ENCODE assay signal across 8 mouse cellular contexts in genomic region chr17:66235096-66235805, GRCm38 (mm10).
DNase-seq lines count a peak whose midpoint lies in the region; ATAC-seq and TF ChIP-seq lines count a peak whose summit lies in the region.

No protein-coding gene starts in this region.

- TF ChIP-seq POLR2A in bone marrow, adult 2 months (IDR thresholded peaks at IDR 0.05; ENCODE audit: borderline replicate concordance, control insufficient read depth, low read depth, low read length) = no peak

- ATAC-seq in embryonic facial prominence, embryonic 15.5 days (ENCODE audit: insufficient number of reproducible peaks, low FRiP score, low TSS enrichment, low read depth) = peak; percentile 40; the same call in 1 of the 2 replicates
- ATAC-seq in kidney, embryonic 15.5 days (replicated peaks; ENCODE audit: low FRiP score) = peak; percentile 65
- ATAC-seq in limb, embryonic 15.5 days (ENCODE audit: insufficient number of reproducible peaks, low FRiP score, low TSS enrichment, low read depth) = 0 out of 2 replicates have a peak, but pooled peaks have one; percentile 70

- peak overlapping the region; percentile 36; the same call in 1 of the 2 replicates for H3K4me2 ChIP-seq in embryonic facial prominence, embryonic 15.5 days (replicated peaks)
- H3K4me2 ChIP-seq in kidney, embryonic 15.5 days = peak overlapping the region; percentile 43
- H3K4me2 ChIP-seq in limb, embryonic 15.5 days = peak overlapping the region; percentile 33

- no peaks in the 10 kb centered on the region for H3K4me1 ChIP-seq in bone marrow, adult 2 months (ENCODE audit: control insufficient read depth, insufficient read depth, low read length)
- peaks cover 6% of the 10 kb centered on the region; the same call in 1 of the 2 replicates for H3K4me1 ChIP-seq in embryonic facial prominence, embryonic 15.5 days
- H3K4me1 ChIP-seq in heart, embryonic 10.5 days = peaks cover 11% of the 10 kb centered on the region; the same call in 1 of the 2 replicates
- H3K4me1 ChIP-seq in kidney, embryonic 15.5 days = peaks cover 10% of the 10 kb centered on the region; the same call in 1 of the 2 replicates
- H3K4me1 ChIP-seq in limb, embryonic 15.5 days = peaks cover 19% of the 10 kb centered on the region

- 10% methylated on average over 19 of the region's 19 CpGs for WGBS in bone marrow, adult 2 months
- WGBS in embryonic facial prominence, embryonic 15.5 days = 4% methylated on average over 19 of the region's 19 CpGs
- WGBS in heart, embryonic 10.5 days = 8% methylated on average over 19 of the region's 19 CpGs
- 6% methylated on average over 19 of the region's 19 CpGs for WGBS in kidney, embryonic 15.5 days
- 4% methylated on average over 19 of the region's 19 CpGs for WGBS in limb, embryonic 15.5 days

- H3K36me3 ChIP-seq in embryonic facial prominence, embryonic 15.5 days = no peaks in the 10 kb centered on the region
- no peaks in the 10 kb centered on the region for H3K36me3 ChIP-seq in heart, embryonic 10.5 days
- no peaks in the 10 kb centered on the region for H3K36me3 ChIP-seq in kidney, embryonic 15.5 days
- no peaks in the 10 kb centered on the region for H3K36me3 ChIP-seq in limb, embryonic 15.5 days
- no peaks in the 10 kb centered on the region for H3K36me3 ChIP-seq in splenic B cell, adult 2 months (ENCODE audit: control insufficient read depth, insufficient read depth, low read length, poor library complexity, severe bottlenecking)

- 0 out of 2 replicates have a peak, but pooled peaks cover 4% of the 10 kb centered on the region for H3K27me3 ChIP-seq in embryonic facial prominence, embryonic 15.5 days
- peaks cover 21% of the 10 kb centered on the region for H3K27me3 ChIP-seq in heart, embryonic 10.5 days (ENCODE audit: insufficient read depth, poor library complexity, severe bottlenecking)
- no peaks in the 10 kb centered on the region; the same call in 1 of the 2 replicates for H3K27me3 ChIP-seq in kidney, embryonic 15.5 days
- H3K27me3 ChIP-seq in limb, embryonic 15.5 days = peaks cover 6% of the 10 kb centered on the region; the same call in 1 of the 2 replicates
- H3K27me3 ChIP-seq in splenic B cell, adult 2 months (ENCODE audit: control insufficient read depth, insufficient read depth, low read length, poor library complexity, severe bottlenecking) = no peaks in the 10 kb centered on the region

- H3K9ac ChIP-seq in embryonic facial prominence, embryonic 15.5 days = no peak overlapping the region
- H3K9ac ChIP-seq in kidney, embryonic 15.5 days = no peak overlapping the region
- no peak overlapping the region for H3K9ac ChIP-seq in limb, embryonic 15.5 days

- H3K9me3 ChIP-seq in embryonic facial prominence, embryonic 15.5 days (replicated peaks) = no peaks in the 10 kb centered on the region
- no peaks in the 10 kb centered on the region for H3K9me3 ChIP-seq in heart, embryonic 10.5 days
- no peaks in the 10 kb centered on the region for H3K9me3 ChIP-seq in kidney, embryonic 15.5 days (replicated peaks)
- no peaks in the 10 kb centered on the region for H3K9me3 ChIP-seq in limb, embryonic 15.5 days

- DNase-seq in A20 (ENCODE audit: low read depth, low spot score) = peak; percentile 77
- peak; percentile 92 for DNase-seq in heart, embryonic 10.5 days (ENCODE audit: low spot score)
- DNase-seq in naive thymus-derived CD4-positive, alpha-beta T cell, adult 2 months (ENCODE audit: low read depth) = peak; percentile 76
- peak; percentile 78 for DNase-seq in splenic B cell, adult 2 months (ENCODE audit: low read depth, low spot score)

- TF ChIP-seq CTCF in bone marrow, adult 2 months (IDR thresholded peaks at IDR 0.05; ENCODE audit: control insufficient read depth, insufficient read depth, low read length) = peak; percentile 96

- H3K4me3 ChIP-seq in bone marrow, adult 2 months (replicated peaks; ENCODE audit: control insufficient read depth, low read depth, low read length) = no peak overlapping the region
- H3K4me3 ChIP-seq in embryonic facial prominence, embryonic 15.5 days (replicated peaks) = no peak overlapping the region
- H3K4me3 ChIP-seq in heart, embryonic 10.5 days = 0 out of 2 replicates have a peak overlapping the region, but pooled peaks have one; percentile 22
- no peak overlapping the region for H3K4me3 ChIP-seq in kidney, embryonic 15.5 days (replicated peaks)
- H3K4me3 ChIP-seq in limb, embryonic 15.5 days = no peak overlapping the region

- no peak overlapping the region for H3K27ac ChIP-seq in bone marrow, adult 2 months (ENCODE audit: control insufficient read depth, insufficient read depth, low read depth, low read length, poor library complexity)
- H3K27ac ChIP-seq in embryonic facial prominence, embryonic 15.5 days (replicated peaks) = no peak overlapping the region
- H3K27ac ChIP-seq in heart, embryonic 10.5 days = no peak overlapping the region
- no peak overlapping the region for H3K27ac ChIP-seq in kidney, embryonic 15.5 days
- H3K27ac ChIP-seq in limb, embryonic 15.5 days = no peak overlapping the region
